Mouse (Mus musculus) intestine, embryonic 16.5 days (tissue): ENCODE data around the gene Ifitm10. TPM values are rescaled to one million over a fixed set of nuclear protein-coding genes. Genes with fewer than 3 reads are reported as not detected.

Experiments used
- ATAC-seq: fragments of 200-750 bp; cut with Nextera tagmentation; 2 replicates; pipeline ENCODE4 v1.8.0; 2017; ENCODE audit warnings: moderate TSS enrichment, moderate library complexity
- H3K27ac ChIP-seq: fragments of 300-500 bp; sonication (generic); 2 replicates; pipeline ENCODE4 v1.5.1; 2014; ENCODE audit warnings: mild to moderate bottlenecking, low read length
- H3K27me3 ChIP-seq: fragments of 300-500 bp; sonication (generic); replicated peaks from 2 replicates; pipeline ENCODE4 v1.6.1; 2014; ENCODE audit warnings: low read length, control low read depth, mixed read lengths; ENCODE audit not compliant: control insufficient read depth, insufficient read depth
- H3K36me3 ChIP-seq: fragments of 300-500 bp; sonication (generic); 2 replicates; pipeline ENCODE4 v1.6.1; 2014; ENCODE audit warnings: low read length, control low read depth; ENCODE audit not compliant: control insufficient read depth, insufficient read depth
- H3K4me1 ChIP-seq: fragments of 300-500 bp; sonication (generic); 2 replicates; pipeline ENCODE4 v1.6.1; 2014; ENCODE audit warnings: low read length, control low read depth, mixed read lengths; ENCODE audit not compliant: control insufficient read depth, insufficient read depth
- H3K4me2 ChIP-seq: fragments of 300-500 bp; sonication (generic); 2 replicates; pipeline ENCODE4 v1.6.1; 2014; ENCODE audit warnings: low read depth, low read length, control low read depth
- H3K4me3 ChIP-seq: fragments of 300-500 bp; sonication (generic); 2 replicates; pipeline ENCODE4 v1.5.1; 2014; ENCODE audit warnings: mild to moderate bottlenecking, low read length
- H3K9ac ChIP-seq: fragments of 300-500 bp; sonication (generic); 2 replicates; pipeline ENCODE4 v1.6.1; 2014; ENCODE audit warnings: low read depth, low read length
- H3K9me3 ChIP-seq: fragments of 300-500 bp; sonication (generic); 2 replicates; pipeline ENCODE4 v1.6.1; 2016; ENCODE audit warnings: low read length, control low read depth; ENCODE audit not compliant: control insufficient read depth
- WGBS: fragments of 180-500 bp; shearing (Covaris S2); extraction: QIAGEN DNeasy Blood & Tissue Kit; methylation state at CpG from one replicate; pipeline ENCODE4 v1.1.7; 2014; 5-methylcytosine and 5-hydroxymethylcytosine counted together
- polyA plus RNA-seq: library from polyadenylated mRNA; unstranded; fragments of >200 nt; fragmentation: Nextera tagmentation; extraction: Ambion mirVana; gene quantifications from 2 replicates; pipeline ENCODE4 v1.2.1, GENCODE M21; 2015

Ifitm10 gene
- polyA plus RNA-seq, 1 experiment from 2014 or later, result 1.8 TPM

- H3K27me3 ChIP-seq, result peaks cover 24% of the 10 kb centered on the region
- no peak overlapping the region for H3K4me2 ChIP-seq
- peaks cover 12% of the 10 kb centered on the region for H3K4me1 ChIP-seq
- 83% methylated on average over 5 of the region's 5 CpGs for WGBS
- no peak overlapping the region for H3K9ac ChIP-seq
- no peaks in the 10 kb centered on the region for H3K9me3 ChIP-seq
- H3K27ac ChIP-seq, result no peak overlapping the region
- peaks cover 25% of the 10 kb centered on the region for H3K36me3 ChIP-seq
- H3K4me3 ChIP-seq, result no peak overlapping the region
- ATAC-seq, result no peak
Measured at GRCm38 (mm10) chr7:142374413-142375015, 961 bp upstream of the Ifitm10 start.

- no peaks in the 10 kb centered on the region for H3K9me3 ChIP-seq
- H3K36me3 ChIP-seq, result peaks cover 17% of the 10 kb centered on the region
- H3K27me3 ChIP-seq, result peaks cover 24% of the 10 kb centered on the region
- no peak overlapping the region for H3K27ac ChIP-seq
- no peak overlapping the region for H3K4me2 ChIP-seq
- H3K4me1 ChIP-seq, result peaks cover 12% of the 10 kb centered on the region
- H3K9ac ChIP-seq, result no peak overlapping the region
- 77% methylated on average over 5 of the region's 5 CpGs for WGBS
- ATAC-seq, result no peak
- no peak overlapping the region for H3K4me3 ChIP-seq
Measured at GRCm38 (mm10) chr7:142373039-142373438, 514 bp downstream of the Ifitm10 start.

GRCm38 (mm10) chr7:142371768-142372661 lies 1.5 kb downstream of the Ifitm10 start:
- peaks cover 12% of the 10 kb centered on the region for H3K36me3 ChIP-seq
- H3K4me3 ChIP-seq, result peak overlapping the region; percentile 50
- ATAC-seq, result peak; percentile 34; the same call in 1 of the 2 replicates
- H3K4me1 ChIP-seq, result peaks cover 12% of the 10 kb centered on the region
- peak overlapping the region; percentile 58 for H3K9ac ChIP-seq
- H3K4me2 ChIP-seq, result peak overlapping the region; percentile 77
- H3K27ac ChIP-seq, result no peak overlapping the region
- H3K27me3 ChIP-seq, result peaks cover 24% of the 10 kb centered on the region
- H3K9me3 ChIP-seq, result no peaks in the 10 kb centered on the region
- WGBS, result 2% methylated on average over 52 of the region's 64 CpGs

- Histone ChIP-seq H3K9me3 (no peaks in the 10 kb centered on the region), H3K4me3 (peak overlapping the region; percentile 50), H3K27me3 (peaks cover 24% of the 10 kb centered on the region), H3K36me3 (peaks cover 6% of the 10 kb centered on the region), H3K27ac (no peak overlapping the region), H3K4me1 (peaks cover 12% of the 10 kb centered on the region), H3K9ac (peak overlapping the region; percentile 58; the same call in 1 of the 2 replicates), H3K4me2 (peak overlapping the region; percentile 77)
- 36% methylated on average over 11 of the region's 11 CpGs for WGBS
- ATAC-seq, result no peak
Measured at GRCm38 (mm10) chr7:142371398-142371767, 2.2 kb downstream of the Ifitm10 start.

GRCm38 (mm10) chr7:142370937-142371336 lies 2.6 kb downstream of the Ifitm10 start:
- Histone ChIP-seq H3K4me3 (no peak overlapping the region), H3K4me2 (no peak overlapping the region), H3K27ac (no peak overlapping the region), H3K9ac (no peak overlapping the region), H3K36me3 (peaks cover 2% of the 10 kb centered on the region; the same call in 1 of the 2 replicates), H3K9me3 (no peaks in the 10 kb centered on the region), H3K4me1 (peaks cover 12% of the 10 kb centered on the region), H3K27me3 (peaks cover 24% of the 10 kb centered on the region)
- WGBS, result 81% methylated on average over 18 of the region's 18 CpGs
- ATAC-seq, result no peak

- ATAC-seq, result no peak
- Histone ChIP-seq H3K27me3 (peaks cover 24% of the 10 kb centered on the region), H3K4me2 (no peak overlapping the region), H3K9me3 (no peaks in the 10 kb centered on the region), H3K27ac (no peak overlapping the region), H3K4me3 (no peak overlapping the region), H3K4me1 (peaks cover 12% of the 10 kb centered on the region), H3K36me3 (no peaks in the 10 kb centered on the region), H3K9ac (no peak overlapping the region)
- 68% methylated on average over 6 of the region's 6 CpGs for WGBS
Measured at GRCm38 (mm10) chr7:142369820-142370219, 3.7 kb downstream of the Ifitm10 start.

- Histone ChIP-seq H3K9me3 (no peaks in the 10 kb centered on the region), H3K27me3 (peaks cover 24% of the 10 kb centered on the region)
Measured at GRCm38 (mm10) chr7:142368856-142369255, 4.7 kb downstream of the Ifitm10 start.

GRCm38 (mm10) chr7:142363107-142363506 lies 10.4 kb downstream of the Ifitm10 start:
- Histone ChIP-seq H3K9ac (no peak overlapping the region), H3K4me3 (no peak overlapping the region), H3K36me3 (no peaks in the 10 kb centered on the region), H3K4me2 (no peak overlapping the region), H3K9me3 (no peaks in the 10 kb centered on the region), H3K27ac (no peak overlapping the region), H3K4me1 (no peaks in the 10 kb centered on the region), H3K27me3 (no peaks in the 10 kb centered on the region)
- 78% methylated on average over 4 of the region's 4 CpGs for WGBS
- ATAC-seq, result no peak

More at GRCm38 (mm10) chr7:142368856-142369255, 4.7 kb downstream of the Ifitm10 start:
- WGBS, result 70% methylated on average over 2 of the region's 2 CpGs
- Histone ChIP-seq H3K9ac (no peak overlapping the region), H3K4me1 (peaks cover 12% of the 10 kb centered on the region), H3K4me2 (no peak overlapping the region), H3K36me3 (no peaks in the 10 kb centered on the region), H3K4me3 (no peak overlapping the region), H3K27ac (no peak overlapping the region)
- ATAC-seq, result no peak

- Histone ChIP-seq H3K4me3 (no peak overlapping the region), H3K9ac (no peak overlapping the region), H3K9me3 (no peaks in the 10 kb centered on the region), H3K27ac (no peak overlapping the region), H3K4me2 (no peak overlapping the region), H3K4me1 (no peaks in the 10 kb centered on the region), H3K27me3 (no peaks in the 10 kb centered on the region), H3K36me3 (no peaks in the 10 kb centered on the region)
- ATAC-seq, result no peak
Measured at GRCm38 (mm10) chr7:142360743-142361142, 12.8 kb downstream of the Ifitm10 start.
